Mouse (Mus musculus): ENCODE measurements around the gene Relt.

The Relt gene

GRCm38 (mm10) chr7:100862828-100863638 lies at the start of gene Relt:
Relt (minus strand) TSS chr7:100863446.
- DNase-seq (ENCODE audit: low spot score) = peak; percentile 66

DNA sequence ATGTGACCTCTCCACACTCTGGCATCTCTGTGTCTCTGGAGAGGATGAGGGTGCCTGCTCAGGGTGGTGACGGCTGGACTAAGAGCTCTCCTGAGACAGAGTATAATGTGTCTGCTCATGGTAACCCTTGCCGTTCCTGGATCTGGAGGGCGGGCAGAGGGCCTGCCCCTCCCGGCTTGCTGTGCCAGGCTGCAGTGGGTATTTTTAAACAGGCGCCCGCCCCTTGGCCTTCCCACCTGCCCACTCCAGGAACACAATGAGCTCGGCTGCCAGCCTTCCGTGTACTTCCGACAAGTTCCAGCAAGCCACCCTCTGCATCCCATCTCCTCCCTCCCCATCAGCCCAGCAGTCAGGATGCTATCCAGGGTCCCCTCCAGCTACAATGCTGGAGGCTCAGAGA lies 48.5 kb upstream of the Relt start:
- no peak for DNase-seq (ENCODE audit: low spot score)

- DNase-seq (ENCODE audit: low spot score) = no peak
Observed at GRCm38 (mm10) chr7:100911246-100911770, 48.1 kb upstream of the Relt start.

DNA sequence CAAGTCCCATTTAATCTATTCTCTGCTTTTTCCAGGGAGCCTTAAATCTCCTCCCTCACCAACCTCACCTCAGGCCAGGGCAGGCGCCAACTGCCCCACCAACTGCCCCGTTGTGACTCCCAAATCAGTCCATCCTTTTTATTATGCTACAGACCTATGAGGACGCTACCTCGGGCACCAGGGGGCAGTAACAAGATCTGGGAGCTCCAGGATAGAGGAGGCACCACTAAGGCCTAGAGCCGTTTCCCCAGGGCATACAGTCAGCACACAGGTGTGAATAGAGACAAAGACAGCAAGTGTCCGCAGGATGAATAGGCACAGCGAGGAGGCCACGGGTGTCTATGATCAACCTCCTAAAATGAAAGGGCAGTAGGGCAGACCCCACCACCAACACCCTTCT lies 45.3 kb upstream of the Relt start:
- DNase-seq (ENCODE audit: low spot score) = no peak

DNA sequence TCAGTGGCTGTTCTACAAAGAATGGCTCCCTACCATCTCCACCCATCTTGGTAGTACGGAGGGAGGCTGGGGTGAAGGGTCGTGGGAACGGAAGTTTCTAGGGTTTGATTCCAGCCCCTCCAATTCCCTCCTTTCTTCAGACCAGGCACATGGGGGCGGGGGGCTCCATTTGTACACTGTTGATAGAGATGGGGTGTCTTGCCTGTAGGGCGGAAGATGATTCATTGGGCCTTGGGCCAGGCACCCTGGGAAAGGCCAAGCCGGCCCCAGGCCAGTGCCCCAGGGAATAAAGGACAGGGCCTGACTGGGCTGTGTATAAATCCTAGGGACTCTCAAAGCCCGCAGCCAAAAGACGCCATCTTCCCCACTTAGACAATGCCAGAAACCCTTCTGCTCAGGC lies 44.8 kb upstream of the Relt start:
- DNase-seq (ENCODE audit: low spot score) = no peak

- DNase-seq (ENCODE audit: low spot score) = no peak
Observed at GRCm38 (mm10) chr7:100907231-100907630, 44.0 kb upstream of the Relt start.

DNA sequence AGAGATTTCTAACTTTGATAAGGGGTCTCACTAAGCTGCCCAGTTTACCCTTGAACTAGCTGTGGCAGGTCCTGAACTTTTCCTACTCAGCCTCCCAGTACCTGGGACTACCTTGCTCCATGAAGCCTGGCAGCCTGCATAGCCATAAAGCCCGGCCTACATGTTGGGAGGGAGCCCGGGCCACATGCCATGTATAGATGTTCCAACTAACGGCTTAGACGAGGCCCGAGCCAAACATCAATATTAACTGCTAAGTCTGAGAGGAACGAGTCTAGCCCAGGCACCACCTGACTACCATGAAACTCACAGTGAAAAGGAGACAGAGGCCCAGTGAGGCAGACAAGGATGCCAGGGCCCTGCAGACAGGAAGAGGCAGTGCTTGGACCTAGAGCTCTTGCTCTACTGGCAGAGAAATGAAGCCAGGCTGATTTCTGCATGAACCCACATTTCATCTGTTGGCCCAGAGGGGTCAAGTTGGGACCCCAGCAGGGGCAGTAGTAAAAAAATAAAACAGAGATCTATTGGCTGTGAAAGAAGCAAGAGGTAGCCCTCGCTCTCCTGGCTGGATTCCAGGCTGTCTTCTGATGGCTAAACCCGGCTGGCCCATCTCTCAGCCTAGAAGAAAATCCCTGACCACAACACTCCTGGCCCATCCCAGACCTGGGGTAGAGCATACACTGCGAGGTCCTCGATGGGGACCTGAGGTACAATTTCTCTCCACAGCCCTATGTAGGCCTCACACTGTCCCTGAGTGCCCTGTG lies 43.0 kb upstream of the Relt start:
- no peak for DNase-seq (ENCODE audit: low spot score)

DNA sequence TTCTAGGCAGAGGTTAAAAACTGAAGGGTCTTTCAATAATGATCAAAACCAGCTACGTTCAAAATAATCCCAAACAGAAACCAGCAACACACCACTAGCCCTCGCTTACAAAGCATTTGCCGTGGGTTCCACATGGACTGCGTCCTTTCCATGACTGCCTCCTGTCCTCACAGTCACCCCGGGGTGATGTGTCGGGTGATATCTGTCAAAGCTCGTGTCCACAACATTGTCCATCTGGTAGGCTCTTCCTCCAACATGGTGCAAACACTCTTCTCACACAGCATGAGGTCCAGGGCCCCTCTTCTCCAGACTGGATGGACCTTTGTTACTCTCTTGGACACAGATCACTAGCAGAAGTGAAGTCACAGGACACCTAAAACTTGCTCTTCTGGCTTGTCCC lies 41.8 kb upstream of the Relt start:
- no peak for DNase-seq (ENCODE audit: low spot score)

- DNase-seq (ENCODE audit: low spot score) = no peak
Observed at GRCm38 (mm10) chr7:100904612-100905011, 41.4 kb upstream of the Relt start.

DNA sequence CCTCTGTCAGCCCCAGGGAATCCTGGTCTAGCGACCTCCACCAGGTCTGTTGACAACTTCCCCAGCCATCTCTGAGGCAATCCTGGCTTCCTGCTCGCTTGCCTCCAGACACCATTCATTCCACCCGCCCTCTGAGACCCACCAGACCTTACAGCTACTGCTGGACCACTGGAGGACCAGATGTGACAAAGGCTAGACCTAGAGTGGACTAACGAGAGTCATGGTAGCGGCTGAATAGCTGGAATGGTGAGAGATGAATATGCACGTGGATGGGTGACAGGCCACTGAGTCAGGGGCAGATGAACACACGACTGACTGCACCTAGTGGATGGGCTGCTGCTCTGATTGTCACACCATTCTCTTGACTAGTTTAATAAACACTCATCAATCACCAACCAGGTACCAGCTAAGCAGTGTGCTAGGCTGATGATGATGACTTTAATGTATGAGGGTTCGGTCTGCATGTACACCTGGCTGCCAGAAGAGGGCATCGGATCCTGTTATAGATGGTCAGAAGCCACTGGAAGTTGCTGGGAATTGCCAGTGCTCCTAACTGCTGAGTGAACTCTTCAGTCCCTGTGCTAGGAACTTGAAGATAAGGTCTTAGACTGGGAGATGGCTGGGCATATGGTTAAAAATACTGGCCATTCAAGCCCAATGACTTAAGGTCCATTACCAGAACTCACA lies 39.3 kb upstream of the Relt start:
- DNase-seq (ENCODE audit: low spot score) = no peak

GRCm38 (mm10) chr7:100897828-100898227 lies 34.6 kb upstream of the Relt start:
- DNase-seq (ENCODE audit: low spot score) = no peak

DNA sequence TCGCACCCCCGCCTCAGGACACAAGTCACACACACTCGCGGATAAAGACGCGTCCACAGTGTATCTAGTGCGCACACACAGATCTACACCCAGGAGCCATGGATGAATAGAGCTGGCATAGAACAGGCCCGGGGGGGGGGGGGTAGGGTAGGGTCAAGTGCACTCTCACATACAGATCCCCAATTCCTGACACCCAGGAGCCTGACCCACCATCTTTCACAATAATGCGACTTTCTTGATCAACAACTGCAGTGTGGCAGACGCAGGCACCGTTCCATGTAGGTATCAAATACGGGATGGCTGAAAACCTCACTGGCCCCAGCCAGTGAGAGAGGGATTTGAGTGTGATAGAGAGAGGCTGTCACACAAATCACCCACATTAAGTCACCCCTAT lies 31.6 kb upstream of the Relt start:
- DNase-seq (ENCODE audit: low spot score) = no peak

DNA sequence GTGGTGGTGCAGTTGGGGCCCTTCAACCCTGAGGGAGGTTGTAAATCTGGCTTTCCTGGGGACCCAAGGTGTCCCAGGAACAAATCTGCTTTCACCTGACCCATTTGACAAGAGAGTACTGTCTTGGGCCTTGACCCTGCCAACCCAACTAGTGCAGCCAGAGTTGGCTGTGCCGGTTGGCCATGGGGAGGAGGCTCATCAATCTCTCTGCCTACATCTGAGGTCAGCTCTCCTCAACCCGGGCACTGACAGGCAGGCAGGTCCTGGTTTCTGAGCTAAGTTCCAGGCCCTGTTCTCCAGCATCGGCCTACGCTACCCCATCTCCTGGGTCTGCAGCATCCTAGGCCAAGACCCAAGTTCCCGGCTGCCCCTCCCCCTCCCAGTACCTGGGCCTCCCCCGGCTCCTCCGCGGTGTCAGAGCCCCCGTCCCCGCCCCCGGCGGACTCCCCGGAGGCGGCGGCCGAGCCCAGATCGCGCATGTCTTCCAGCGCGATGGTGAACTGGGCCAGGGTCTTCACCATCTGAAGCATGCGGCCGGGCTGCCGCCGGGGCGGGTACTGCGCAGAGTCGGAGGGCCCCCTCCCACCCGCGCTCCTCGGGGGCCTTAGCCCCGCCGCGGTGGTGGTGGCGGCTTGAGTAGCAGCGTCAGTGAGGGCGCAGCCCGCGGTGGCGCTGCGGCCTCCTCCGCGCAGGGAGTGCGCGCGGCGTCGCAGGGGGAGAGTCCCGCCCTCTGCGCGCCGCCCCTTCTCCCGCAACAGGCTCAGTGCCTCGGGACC lies 31.0 kb upstream of the Relt start:
- DNase-seq (ENCODE audit: low spot score) = no peak

GRCm38 (mm10) chr7:100893249-100894056 lies 30.2 kb upstream of the Relt start:
- DNase-seq (ENCODE audit: low spot score) = no peak

- no peak for DNase-seq (ENCODE audit: low spot score)
Observed at GRCm38 (mm10) chr7:100886535-100886934, 23.3 kb upstream of the Relt start.

DNA sequence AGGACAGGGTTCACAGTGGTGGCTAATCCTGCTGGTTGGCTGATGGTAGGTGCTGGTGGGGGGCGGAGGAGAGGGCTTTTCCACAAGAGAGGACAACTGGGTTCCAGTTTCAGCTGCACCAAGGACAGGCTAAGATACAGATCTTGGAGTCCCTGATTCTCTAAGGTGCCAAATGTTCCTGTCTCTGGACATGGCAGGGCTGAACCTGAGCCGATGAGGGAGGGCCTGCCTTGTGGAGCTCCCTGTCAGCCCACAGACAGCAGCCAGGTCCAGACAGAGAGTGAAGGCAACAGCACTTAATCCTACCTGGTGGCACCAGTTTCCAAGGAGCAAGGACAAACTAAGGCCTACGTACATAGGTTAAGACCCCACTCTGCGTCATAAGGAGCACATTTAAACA lies 21.2 kb upstream of the Relt start:
- DNase-seq (ENCODE audit: low spot score) = no peak

- DNase-seq (ENCODE audit: low spot score) = no peak
Observed at GRCm38 (mm10) chr7:100881950-100882349, 18.7 kb upstream of the Relt start.

GRCm38 (mm10) chr7:100881531-100881930 lies 18.3 kb upstream of the Relt start:
- DNase-seq (ENCODE audit: low spot score) = no peak

- no peak for DNase-seq (ENCODE audit: low spot score)
Observed at GRCm38 (mm10) chr7:100879595-100879994, 16.3 kb upstream of the Relt start.

DNA sequence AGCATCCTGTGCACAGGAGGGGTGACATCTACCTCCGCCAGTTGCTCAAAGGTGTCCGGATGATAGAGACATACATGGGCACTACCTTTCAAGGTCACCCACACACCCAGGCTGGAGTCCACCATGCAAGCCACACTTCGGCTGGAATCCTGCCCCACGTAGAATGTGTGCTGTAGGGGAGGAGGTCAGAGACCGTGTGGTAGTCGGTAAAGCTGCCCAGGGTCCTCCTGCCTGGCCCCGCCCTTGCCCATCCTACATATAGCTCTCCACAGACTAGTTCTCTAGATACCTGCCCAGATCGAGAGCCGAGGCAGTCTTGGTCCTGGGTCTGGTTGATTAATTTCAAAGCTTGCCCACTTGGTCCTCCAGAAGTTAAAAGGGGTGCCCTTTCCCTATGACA lies 13.5 kb upstream of the Relt start:
- no peak for DNase-seq (ENCODE audit: low spot score)

DNA sequence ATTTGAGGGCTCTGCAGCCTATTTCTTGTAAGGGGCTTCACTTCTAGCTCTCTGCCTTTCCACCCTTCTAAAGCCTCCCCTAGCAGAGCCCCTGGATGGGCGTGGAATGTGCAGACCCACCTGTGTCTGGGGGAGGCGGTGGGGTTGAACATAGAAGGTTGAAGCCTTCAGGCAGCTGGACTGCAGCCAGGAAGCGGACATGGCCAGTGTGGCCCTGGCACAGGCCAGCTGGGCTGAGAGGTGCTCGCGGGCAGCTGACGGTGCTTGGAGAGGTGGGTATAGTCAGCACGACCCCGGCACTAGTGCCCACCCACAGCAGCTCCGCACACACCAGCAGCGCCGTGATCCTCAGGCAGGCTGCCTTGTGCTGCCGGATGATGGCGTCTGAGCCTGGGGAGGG lies 13.0 kb upstream of the Relt start:
- no peak for DNase-seq (ENCODE audit: low spot score)
